Mouse (Mus musculus): Measurements from ENCODE around the gene Mief1. TPM values are rescaled to one million over a fixed set of nuclear protein-coding genes. Genes with fewer than 3 reads are reported as not detected.
A peak's percentile ranks its signal among the peaks of the same experiment; 100 is the strongest.

Mief1 gene
- total and polyA plus RNA-seq, 2 experiments from 2014 or later = 20.3 to 51.1 TPM

- Histone ChIP-seq H3K9me3 (ENCODE audit: low read length) (no peaks in the 10 kb centered on the region), H3K4me3 (ENCODE audit: low read length) (no peak overlapping the region), H3K4me2 (ENCODE audit: low read depth, low read length) (peak overlapping the region; percentile 95), H3K4me1 (ENCODE audit: insufficient read depth, low read length) (no peaks in the 10 kb centered on the region), H3K27ac (no peak overlapping the region), H3K36me3 (ENCODE audit: insufficient read depth, low read length) (no peaks in the 10 kb centered on the region), H3K9ac (replicated peaks; ENCODE audit: low read length) (no peak overlapping the region), H3K27me3 (ENCODE audit: insufficient read depth, low read length) (no peaks in the 10 kb centered on the region)
- 14% methylated on average over 10 of the region's 10 CpGs for WGBS
- DNase-seq (ENCODE audit: low spot score) (peak; percentile 66), ATAC-seq (no peak)
- TF ChIP-seq CTCF (IDR thresholded peaks at IDR 0.05; ENCODE audit: low read depth) = peak; percentile 67
Measured at GRCm38 (mm10) chr15:80289436-80289835, 55.6 kb downstream of the Mief1 start.

- no peak for DNase-seq (ENCODE audit: low spot score)
- Histone ChIP-seq H3K4me1 (ENCODE audit: insufficient read depth, low read length) (no peaks in the 10 kb centered on the region), H3K27me3 (ENCODE audit: insufficient read depth, low read length) (no peaks in the 10 kb centered on the region), H3K9me3 (ENCODE audit: low read length) (no peaks in the 10 kb centered on the region), H3K4me3 (ENCODE audit: low read length) (no peak overlapping the region), H3K4me2 (ENCODE audit: low read depth, low read length) (no peak overlapping the region), H3K36me3 (ENCODE audit: insufficient read depth, low read length) (no peaks in the 10 kb centered on the region), H3K9ac (replicated peaks; ENCODE audit: low read length) (no peak overlapping the region), H3K27ac (no peak overlapping the region)
- 100% methylated on average over 1 of the region's 1 CpGs for WGBS
- peak; percentile 43 for TF ChIP-seq CTCF (IDR thresholded peaks at IDR 0.05; ENCODE audit: low read depth)
- no peak for ATAC-seq
Measured at GRCm38 (mm10) chr15:80297146-80297545, 63.3 kb downstream of the Mief1 start.

Other genes with a start within 250 kb of the Mief1 start
- 31.0 and 33.4 TPM in 2 replicates for gene Pdgfb, start 219.0 kb upstream of the Mief1 start, total RNA-seq (2014; rRNA removed)
- 8.3 and 9.5 TPM in 2 replicates for gene Pdgfb, start 219.0 kb upstream of the Mief1 start, polyA plus RNA-seq (2015; fragmentation: Nextera tagmentation; extraction: Ambion mirVana)
- gene Syngr1, start 142.7 kb upstream of the Mief1 start, total RNA-seq (2014; rRNA removed) = 155 and 157 TPM in 2 replicates
- 73.4 and 78.6 TPM in 2 replicates for gene Syngr1, start 142.7 kb upstream of the Mief1 start, polyA plus RNA-seq (2015; fragmentation: Nextera tagmentation; extraction: Ambion mirVana)
- 599 and 600 TPM in 2 replicates for gene Rpl3, start 142.2 kb upstream of the Mief1 start, total RNA-seq (2014; rRNA removed)
- 527 and 544 TPM in 2 replicates for gene Rpl3, start 142.2 kb upstream of the Mief1 start, polyA plus RNA-seq (2015; fragmentation: Nextera tagmentation; extraction: Ambion mirVana)
- gene Tab1, start 100.9 kb upstream of the Mief1 start, total RNA-seq (2014; rRNA removed) = 55.0 and 58.6 TPM in 2 replicates
- 26.5 and 27.9 TPM in 2 replicates for gene Tab1, start 100.9 kb upstream of the Mief1 start, polyA plus RNA-seq (2015; fragmentation: Nextera tagmentation; extraction: Ambion mirVana)
- 99.6 and 106 TPM in 2 replicates for gene Mgat3, start 60.3 kb upstream of the Mief1 start, total RNA-seq (2014; rRNA removed)
- gene Mgat3, start 60.3 kb upstream of the Mief1 start, polyA plus RNA-seq (2015; fragmentation: Nextera tagmentation; extraction: Ambion mirVana) = 13.2 and 13.5 TPM in 2 replicates
- not detected in 2 replicates for gene AC140267.1, start 1.8 kb downstream of the Mief1 start, total RNA-seq (2014; rRNA removed)
- not detected in 2 replicates for gene AC140267.1, start 1.8 kb downstream of the Mief1 start, polyA plus RNA-seq (2015; fragmentation: Nextera tagmentation; extraction: Ambion mirVana)
- gene Atf4, start 21.2 kb downstream of the Mief1 start, total RNA-seq (2014; rRNA removed) = 140 and 157 TPM in 2 replicates
- 104 and 109 TPM in 2 replicates for gene Atf4, start 21.2 kb downstream of the Mief1 start, polyA plus RNA-seq (2015; fragmentation: Nextera tagmentation; extraction: Ambion mirVana)
- 29.0 and 51.6 TPM in 2 replicates for gene Rps19bp1, start 30.3 kb downstream of the Mief1 start, total RNA-seq (2014; rRNA removed)
- 78.4 and 81.3 TPM in 2 replicates for gene Rps19bp1, start 30.3 kb downstream of the Mief1 start, polyA plus RNA-seq (2015; fragmentation: Nextera tagmentation; extraction: Ambion mirVana)
- 10.8 and 14.0 TPM in 2 replicates for gene Cacna1i, start 53.2 kb downstream of the Mief1 start, total RNA-seq (2014; rRNA removed)
- 0.47 and 0.50 TPM in 2 replicates for gene Cacna1i, start 53.2 kb downstream of the Mief1 start, polyA plus RNA-seq (2015; fragmentation: Nextera tagmentation; extraction: Ambion mirVana)

Data from hindbrain, postnatal 0 days (tissue).